Mouse (Mus musculus) heart, embryonic 15.5 days (tissue): ENCODE results near the gene Acsm5. TPM values are rescaled to one million over a fixed set of nuclear protein-coding genes. Genes with fewer than 3 reads are reported as not detected.

Source experiments
- ATAC-seq: fragments of 200-750 bp; cut with Nextera tagmentation; replicated peaks from 2 replicates; pipeline ENCODE4 v1.8.0; 2017; ENCODE audit warnings: low read depth, moderate TSS enrichment; ENCODE audit not compliant: insufficient number of reproducible peaks, insufficient read depth, low FRiP score
- H3K27ac ChIP-seq: fragments of 300-500 bp; sonication (generic); 2 replicates; pipeline ENCODE4 v1.5.1; 2015; ENCODE audit warnings: mild to moderate bottlenecking, inconsistent platforms
- H3K27me3 ChIP-seq: fragments of 300-500 bp; sonication (generic); 2 replicates; pipeline ENCODE4 v1.6.1; 2015; ENCODE audit warnings: inconsistent platforms
- H3K36me3 ChIP-seq: fragments of 300-500 bp; sonication (generic); 2 replicates; pipeline ENCODE4 v1.6.1; 2015; ENCODE audit warnings: mild to moderate bottlenecking, inconsistent platforms
- H3K4me1 ChIP-seq: fragments of 300-500 bp; sonication (generic); replicated peaks from 2 replicates; pipeline ENCODE4 v1.6.1; 2015; ENCODE audit warnings: inconsistent platforms
- H3K4me2 ChIP-seq: fragments of 300-500 bp; sonication (generic); 2 replicates; pipeline ENCODE4 v1.6.1; 2015; ENCODE audit warnings: inconsistent platforms, mild to moderate bottlenecking, moderate library complexity
- H3K4me3 ChIP-seq: fragments of 300-500 bp; sonication (generic); 2 replicates; pipeline ENCODE4 v1.5.1; 2015; ENCODE audit warnings: mild to moderate bottlenecking, inconsistent platforms
- H3K9ac ChIP-seq: fragments of 300-500 bp; sonication (generic); 2 replicates; pipeline ENCODE4 v1.6.1; 2015; ENCODE audit warnings: mild to moderate bottlenecking, inconsistent platforms
- H3K9me3 ChIP-seq: fragments of 300-500 bp; sonication (generic); replicated peaks from 2 replicates; pipeline ENCODE4 v1.6.1; 2016; ENCODE audit warnings: inconsistent platforms
- WGBS: fragments of 180-500 bp; shearing (Covaris S2); methylation state at CpG from one replicate; pipeline ENCODE4 v1.1.7; 2015; ENCODE audit warnings: mixed read lengths; 5-methylcytosine and 5-hydroxymethylcytosine counted together
- polyA plus RNA-seq: library from polyadenylated mRNA; unstranded; fragments of >200 nt; fragmentation: Nextera tagmentation; extraction: Ambion mirVana; gene quantifications from 2 replicates; pipeline ENCODE4 v1.2.1, GENCODE M21; 2015

Gene Acsm5
- polyA plus RNA-seq, 1 experiment from 2014 or later = not detected

- Histone ChIP-seq H3K27ac (no peak overlapping the region), H3K9ac (no peak overlapping the region), H3K9me3 (no peaks in the 10 kb centered on the region), H3K4me3 (no peak overlapping the region), H3K27me3 (peaks cover 5% of the 10 kb centered on the region; the same call in 1 of the 2 replicates), H3K4me1 (no peaks in the 10 kb centered on the region), H3K4me2 (no peak overlapping the region), H3K36me3 (no peaks in the 10 kb centered on the region)
- no peak for ATAC-seq
- whole genome bisulfite sequencing = 68% methylated on average over 3 of the region's 3 CpGs
Observed at GRCm38 (mm10) chr7:119521816-119522215, 2.6 kb downstream of the Acsm5 start.

GRCm38 (mm10) chr7:119522385-119522784, 3.1 kb downstream of the Acsm5 start:
- Histone ChIP-seq H3K9me3 (no peaks in the 10 kb centered on the region), H3K4me1 (no peaks in the 10 kb centered on the region), H3K4me3 (no peak overlapping the region), H3K27ac (no peak overlapping the region), H3K9ac (no peak overlapping the region), H3K27me3 (peaks cover 5% of the 10 kb centered on the region; the same call in 1 of the 2 replicates), H3K36me3 (no peaks in the 10 kb centered on the region), H3K4me2 (no peak overlapping the region)
- whole genome bisulfite sequencing = 55% methylated on average over 1 of the region's 1 CpGs
- ATAC-seq = no peak

- Histone ChIP-seq H3K4me3 (no peak within 1 kb of the TSS), H3K9me3 (no peaks in the 10 kb centered on the region), H3K4me1 (no peaks in the 10 kb centered on the region), H3K36me3 (no peaks in the 10 kb centered on the region), H3K4me2 (no peak within 1 kb of the TSS), H3K27ac (no peak within 1 kb of the TSS), H3K9ac (no peak within 1 kb of the TSS), H3K27me3 (peaks cover 5% of the 10 kb centered on the region; the same call in 1 of the 2 replicates)
- no peak for ATAC-seq
- 67% methylated on average over 4 of the region's 4 CpGs for WGBS
Observed at GRCm38 (mm10) chr7:119523389-119523788, 4.1 kb downstream of the Acsm5 start, which contains the start of gene Pdilt. TSS of gene Pdilt (minus strand) at chr7:119523489.

GRCm38 (mm10) chr7:119525881-119526281, 6.6 kb downstream of the Acsm5 start:
- Histone ChIP-seq H3K9me3 (no peaks in the 10 kb centered on the region), H3K36me3 (no peaks in the 10 kb centered on the region), H3K4me3 (no peak overlapping the region), H3K4me1 (no peaks in the 10 kb centered on the region), H3K27me3 (no peaks in the 10 kb centered on the region), H3K4me2 (no peak overlapping the region), H3K9ac (no peak overlapping the region), H3K27ac (no peak overlapping the region)
- ATAC-seq = no peak
- 23% methylated on average over 2 of the region's 2 CpGs for WGBS

- Histone ChIP-seq H3K27ac (no peak overlapping the region), H3K27me3 (no peaks in the 10 kb centered on the region), H3K9me3 (no peaks in the 10 kb centered on the region), H3K9ac (no peak overlapping the region), H3K4me1 (no peaks in the 10 kb centered on the region), H3K36me3 (no peaks in the 10 kb centered on the region), H3K4me3 (no peak overlapping the region), H3K4me2 (no peak overlapping the region)
- WGBS = 70% methylated on average over 13 of the region's 13 CpGs
- ATAC-seq = no peak
Observed at GRCm38 (mm10) chr7:119526486-119526885, 7.2 kb downstream of the Acsm5 start.

GRCm38 (mm10) chr7:119527135-119527534, 7.9 kb downstream of the Acsm5 start:
- Histone ChIP-seq H3K4me2 (no peak overlapping the region), H3K4me3 (no peak overlapping the region), H3K9ac (no peak overlapping the region), H3K27ac (no peak overlapping the region), H3K9me3 (no peaks in the 10 kb centered on the region), H3K36me3 (no peaks in the 10 kb centered on the region), H3K4me1 (no peaks in the 10 kb centered on the region), H3K27me3 (no peaks in the 10 kb centered on the region)
- no peak for ATAC-seq
- WGBS = 87% methylated on average over 1 of the region's 1 CpGs

GRCm38 (mm10) chr7:119527548-119527947, 8.3 kb downstream of the Acsm5 start:
- Histone ChIP-seq H3K4me2 (no peak overlapping the region), H3K27ac (no peak overlapping the region), H3K4me3 (no peak overlapping the region), H3K9ac (no peak overlapping the region), H3K36me3 (no peaks in the 10 kb centered on the region), H3K4me1 (no peaks in the 10 kb centered on the region), H3K27me3 (no peaks in the 10 kb centered on the region), H3K9me3 (no peaks in the 10 kb centered on the region)
- 72% methylated on average over 2 of the region's 2 CpGs for WGBS
- no peak for ATAC-seq

- ATAC-seq = no peak
- WGBS = 60% methylated on average over 7 of the region's 7 CpGs
- Histone ChIP-seq H3K27me3 (no peaks in the 10 kb centered on the region), H3K4me3 (no peak overlapping the region), H3K9ac (no peak overlapping the region), H3K4me2 (no peak overlapping the region), H3K36me3 (no peaks in the 10 kb centered on the region), H3K4me1 (no peaks in the 10 kb centered on the region), H3K27ac (no peak overlapping the region), H3K9me3 (no peaks in the 10 kb centered on the region)
Observed at GRCm38 (mm10) chr7:119528617-119529016, 9.4 kb downstream of the Acsm5 start.

- 43% methylated on average over 1 of the region's 1 CpGs for WGBS
- Histone ChIP-seq H3K36me3 (no peaks in the 10 kb centered on the region), H3K9ac (no peak overlapping the region), H3K27me3 (no peaks in the 10 kb centered on the region), H3K27ac (no peak overlapping the region), H3K4me2 (no peak overlapping the region), H3K9me3 (no peaks in the 10 kb centered on the region), H3K4me1 (no peaks in the 10 kb centered on the region), H3K4me3 (no peak overlapping the region)
- ATAC-seq = no peak
Observed at GRCm38 (mm10) chr7:119532924-119533323, 13.7 kb downstream of the Acsm5 start.

GRCm38 (mm10) chr7:119534389-119534788, 15.1 kb downstream of the Acsm5 start:
- Histone ChIP-seq H3K4me3 (no peak overlapping the region), H3K4me2 (no peak overlapping the region), H3K9me3 (no peaks in the 10 kb centered on the region), H3K27ac (no peak overlapping the region), H3K36me3 (no peaks in the 10 kb centered on the region), H3K4me1 (no peaks in the 10 kb centered on the region), H3K9ac (no peak overlapping the region), H3K27me3 (no peaks in the 10 kb centered on the region)
- no peak for ATAC-seq
- 70% methylated on average over 2 of the region's 2 CpGs for WGBS

GRCm38 (mm10) chr7:119542445-119542844, 23.2 kb downstream of the Acsm5 start:
- Histone ChIP-seq H3K9ac (no peak overlapping the region), H3K4me2 (no peak overlapping the region), H3K4me3 (no peak overlapping the region), H3K4me1 (no peaks in the 10 kb centered on the region), H3K9me3 (no peaks in the 10 kb centered on the region), H3K27ac (no peak overlapping the region), H3K36me3 (no peaks in the 10 kb centered on the region), H3K27me3 (no peaks in the 10 kb centered on the region)
- 63% methylated on average over 2 of the region's 2 CpGs for WGBS
- ATAC-seq = no peak

GRCm38 (mm10) chr7:119545572-119545971, 26.3 kb downstream of the Acsm5 start:
- Histone ChIP-seq H3K27ac (no peak overlapping the region), H3K9me3 (no peaks in the 10 kb centered on the region), H3K4me2 (no peak overlapping the region), H3K4me1 (no peaks in the 10 kb centered on the region), H3K4me3 (no peak overlapping the region), H3K36me3 (no peaks in the 10 kb centered on the region), H3K27me3 (no peaks in the 10 kb centered on the region), H3K9ac (no peak overlapping the region)
- ATAC-seq = no peak
